Mouse (Mus musculus) splenic B cell, adult 2 months (primary cell): ENCODE measurements around the gene Nploc4.
A peak's percentile ranks its signal among the peaks of the same experiment; 100 is the strongest.

Source experiments
- DNase-seq: peaks from one replicate; pipeline ENCODE4 v3.0.0-alpha.2; 2011; ENCODE audit warnings: low read depth, low spot score
- H3K27me3 ChIP-seq: 2 replicates; pipeline ENCODE4 v1.6.1; 2012; ENCODE audit warnings: mild to moderate bottlenecking, low read length, moderate library complexity, mixed read lengths; ENCODE audit not compliant: control insufficient read depth, poor library complexity, insufficient read depth, severe bottlenecking
- H3K36me3 ChIP-seq: 2 replicates; pipeline ENCODE4 v1.6.1; 2012; ENCODE audit warnings: mild to moderate bottlenecking, low read length, moderate library complexity, mixed read lengths; ENCODE audit not compliant: control insufficient read depth, poor library complexity, insufficient read depth, severe bottlenecking

Nploc4 gene

DNA sequence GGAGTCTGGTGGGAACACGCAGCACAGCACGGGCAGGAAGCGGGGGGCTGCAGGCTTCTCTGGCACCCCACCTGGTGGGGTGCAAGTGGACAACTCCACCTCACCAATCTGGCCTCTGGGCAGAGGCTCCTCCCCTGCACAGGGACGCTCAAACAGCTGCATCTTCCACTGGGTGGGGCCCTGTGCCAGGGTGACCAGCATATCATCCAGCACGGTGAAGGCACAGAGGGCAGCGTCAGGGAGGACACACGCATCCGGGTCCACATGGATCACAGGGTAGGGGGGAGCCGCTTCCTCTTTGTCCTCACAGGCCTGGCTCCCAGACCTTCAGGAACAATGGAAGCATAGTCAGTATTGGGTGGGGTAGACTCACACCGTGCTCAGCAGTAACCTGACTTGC lies 60.2 kb downstream of the Nploc4 start:
- Histone ChIP-seq H3K27me3 (no peaks in the 10 kb centered on the region), H3K36me3 (peaks cover 1% of the 10 kb centered on the region; the same call in 1 of the 2 replicates)
- no peak for DNase-seq

DNA sequence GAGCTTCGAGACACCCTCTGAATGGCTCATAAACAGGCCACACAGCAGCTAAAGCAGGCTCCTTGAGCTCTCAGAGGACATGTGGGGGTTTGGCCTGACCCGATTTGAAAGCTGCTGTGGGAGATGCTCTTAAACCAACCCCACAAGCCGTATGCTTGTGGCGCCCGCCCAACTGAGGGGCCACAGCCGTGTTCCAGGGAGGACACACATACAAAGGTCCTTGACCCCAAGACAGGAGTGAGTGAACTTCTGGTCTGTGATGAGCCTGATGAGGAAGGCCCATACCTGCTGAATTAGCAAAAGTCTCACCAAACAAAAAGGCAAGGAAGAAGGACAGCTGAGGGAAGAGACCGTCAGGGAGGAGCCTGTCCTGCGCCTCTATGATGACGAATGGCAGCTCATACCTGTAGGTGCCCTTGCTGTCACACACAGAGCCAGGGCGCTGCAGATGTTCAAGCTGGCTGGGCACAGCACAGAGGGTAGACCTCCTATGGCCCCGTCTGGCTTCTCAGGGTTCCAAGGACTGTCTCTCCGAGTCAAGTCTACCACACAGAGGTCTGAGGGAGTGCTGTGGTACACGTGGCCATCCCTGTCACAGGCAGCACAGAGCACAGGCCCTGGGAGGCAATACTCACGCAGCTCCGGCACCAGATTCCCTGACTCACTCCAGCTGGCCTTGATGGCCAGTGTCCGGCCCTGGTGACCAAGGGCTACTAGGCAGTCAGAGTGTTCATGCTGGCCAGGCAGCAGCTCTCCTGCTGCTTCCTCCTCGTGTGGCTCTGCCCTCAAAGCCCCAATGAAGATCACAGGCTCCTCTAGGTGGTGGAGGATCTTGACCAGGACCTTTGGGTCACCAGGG lies 61.0 kb downstream of the Nploc4 start:
- no peak for DNase-seq
- Histone ChIP-seq H3K36me3 (no peaks in the 10 kb centered on the region; the same call in 1 of the 2 replicates), H3K27me3 (no peaks in the 10 kb centered on the region)

DNA sequence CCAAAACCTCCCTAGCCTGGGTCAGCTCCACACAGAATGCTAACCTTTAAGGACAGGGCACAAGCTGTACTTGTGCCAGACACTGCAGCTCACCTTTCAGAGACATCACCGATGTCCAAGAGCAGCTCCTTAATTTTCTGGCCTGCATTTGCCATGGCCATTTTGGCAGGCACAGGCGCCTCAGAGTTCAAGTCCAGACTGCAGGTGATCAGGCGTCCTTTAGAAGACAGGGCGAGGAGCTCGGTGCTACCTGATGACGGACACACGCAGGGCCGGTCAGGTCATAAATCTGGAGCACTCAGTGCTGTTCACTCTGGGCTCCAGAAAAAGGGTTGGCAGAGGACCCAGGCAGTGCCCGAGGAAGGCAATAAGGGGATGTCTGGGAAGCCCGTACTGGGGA lies 62.2 kb downstream of the Nploc4 start:
- Histone ChIP-seq H3K27me3 (no peaks in the 10 kb centered on the region), H3K36me3 (no peaks in the 10 kb centered on the region; the same call in 1 of the 2 replicates)
- DNase-seq, result no peak

DNA sequence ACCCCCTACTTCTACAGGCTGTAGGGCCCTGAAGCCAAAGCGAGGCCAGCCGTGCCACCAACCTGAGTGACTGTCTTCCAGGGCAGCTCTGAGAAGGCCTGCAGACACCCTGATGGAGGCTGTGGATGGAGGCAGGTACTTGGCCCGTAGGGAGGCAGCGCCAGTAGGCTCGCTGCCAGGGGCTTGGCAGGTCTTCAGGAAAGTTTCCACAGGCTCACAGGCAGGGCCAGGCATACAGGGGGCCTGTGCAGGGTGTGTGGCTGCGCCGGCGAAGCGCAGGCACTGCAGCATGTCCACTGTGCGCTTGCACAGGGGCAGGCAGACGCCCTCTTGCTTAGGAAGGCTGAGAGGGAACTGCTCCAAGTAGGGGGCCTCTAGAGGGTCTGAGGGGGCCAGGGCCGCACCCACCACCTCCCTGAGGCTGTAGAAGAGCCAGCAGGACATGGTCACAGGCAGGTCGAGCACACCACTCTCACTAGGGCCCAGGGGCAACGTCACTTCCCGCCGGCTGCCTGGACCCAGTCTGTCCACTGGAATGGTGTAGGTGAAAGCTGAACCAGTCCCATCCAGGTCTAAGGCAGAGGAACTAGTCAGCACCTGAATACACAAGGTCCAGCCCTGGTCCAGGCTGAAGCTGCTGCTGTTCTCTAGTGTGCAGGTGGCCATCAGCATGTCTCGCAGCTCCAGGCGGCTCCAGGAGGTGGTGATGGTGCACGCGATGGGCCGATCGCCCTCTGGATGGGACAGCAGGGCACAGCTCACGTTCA lies 63.5 kb downstream of the Nploc4 start:
- no peaks in the 10 kb centered on the region; the same call in 1 of the 2 replicates for H3K36me3 ChIP-seq
- DNase-seq, result no peak
- H3K27me3 ChIP-seq, result no peaks in the 10 kb centered on the region

DNA sequence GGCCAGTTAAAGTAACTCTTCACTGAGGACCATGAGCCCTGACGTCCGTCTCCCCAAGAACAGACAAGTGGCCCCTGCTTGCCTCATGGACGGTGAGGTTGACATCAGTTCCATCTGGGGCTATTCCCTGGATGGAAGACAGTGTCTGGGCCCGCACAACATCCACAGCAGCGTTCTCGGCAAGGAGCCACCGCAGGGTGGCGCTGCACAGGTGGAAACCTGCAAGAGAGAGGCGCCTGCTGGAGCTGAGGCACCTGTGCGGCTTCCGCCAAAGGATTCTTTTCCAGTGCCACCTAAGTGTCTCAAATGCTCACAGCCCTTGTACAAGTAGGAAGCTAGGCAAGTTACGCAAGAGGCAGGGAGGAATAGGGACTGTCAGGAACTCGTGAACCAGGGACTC lies 64.5 kb downstream of the Nploc4 start:
- Histone ChIP-seq H3K27me3 (no peaks in the 10 kb centered on the region), H3K36me3 (no peaks in the 10 kb centered on the region; the same call in 1 of the 2 replicates)
- DNase-seq, result no peak

DNA sequence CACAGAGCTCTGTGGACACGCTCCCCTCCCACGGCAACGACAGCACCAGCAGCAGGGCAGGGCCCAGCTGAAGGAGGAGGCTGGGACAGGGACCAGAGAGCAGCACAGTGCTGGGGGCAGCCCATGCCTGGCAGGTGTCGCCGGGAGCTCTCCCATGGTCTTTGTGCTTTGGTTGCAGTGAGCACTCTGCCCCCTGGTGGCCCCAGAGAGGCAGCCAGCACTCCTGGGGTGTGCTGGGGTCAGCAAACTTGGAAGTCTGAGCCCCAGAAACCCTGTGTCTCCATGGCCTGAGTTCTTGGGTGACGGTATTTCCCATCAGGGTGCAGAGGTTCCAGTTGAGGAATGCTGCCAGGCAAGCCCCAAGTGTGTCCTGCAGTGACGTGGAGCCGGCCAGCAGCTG lies 67.9 kb downstream of the Nploc4 start:
- no peaks in the 10 kb centered on the region for H3K27me3 ChIP-seq
- peak; percentile 77 for DNase-seq
- H3K36me3 ChIP-seq, result no peaks in the 10 kb centered on the region; the same call in 1 of the 2 replicates

DNA sequence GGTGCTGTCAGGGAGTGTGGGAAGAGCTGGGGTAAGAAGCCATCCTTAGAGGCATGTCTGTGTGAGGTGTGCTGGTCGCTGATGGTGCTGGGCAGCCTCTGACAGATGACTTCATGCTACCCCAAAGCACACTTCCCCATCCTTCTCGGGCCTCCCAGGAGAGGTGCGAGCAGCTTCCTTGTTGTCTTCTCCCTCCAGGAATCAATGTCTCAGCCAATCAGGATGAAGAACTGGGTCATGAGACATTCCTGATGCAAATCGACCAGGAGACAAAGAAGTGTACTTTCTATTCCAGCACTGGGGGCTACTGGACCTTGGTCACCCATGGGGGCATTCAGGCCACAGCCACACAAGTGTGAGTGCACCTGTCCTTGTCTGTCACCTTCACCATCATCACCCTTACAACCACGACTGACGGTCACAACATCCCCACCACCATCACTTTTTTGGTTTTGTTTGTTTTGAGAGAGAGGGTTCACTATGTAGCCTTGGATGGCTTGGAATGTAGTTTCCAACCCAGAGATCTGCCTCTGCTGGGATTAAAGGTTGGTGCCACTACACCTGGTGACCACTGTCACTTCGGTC lies 71.0 kb downstream of the Nploc4 start:
- DNase-seq, result no peak
- Histone ChIP-seq H3K27me3 (no peaks in the 10 kb centered on the region), H3K36me3 (no peaks in the 10 kb centered on the region)

DNA sequence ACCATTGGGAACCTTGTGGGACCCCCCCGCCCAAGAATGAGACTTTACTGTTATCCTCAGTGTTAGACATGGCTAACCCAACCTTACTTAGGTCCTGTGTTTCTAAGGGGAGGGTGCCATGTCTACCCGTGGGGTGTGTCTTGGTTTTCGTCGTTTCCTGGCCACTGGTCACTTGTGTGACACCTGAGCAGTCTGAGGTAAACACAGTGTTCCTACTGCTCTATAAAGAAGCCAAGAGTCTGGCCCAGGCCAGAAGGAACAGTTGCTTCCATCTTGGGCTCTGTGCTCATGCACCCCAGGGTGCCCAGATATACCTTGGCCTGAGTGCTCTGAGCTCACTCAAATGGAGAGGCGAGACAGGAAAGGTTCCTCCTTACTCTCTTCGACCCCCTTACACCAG lies 74.6 kb downstream of the Nploc4 start:
- Histone ChIP-seq H3K36me3 (no peaks in the 10 kb centered on the region), H3K27me3 (no peaks in the 10 kb centered on the region)
- no peak for DNase-seq

DNA sequence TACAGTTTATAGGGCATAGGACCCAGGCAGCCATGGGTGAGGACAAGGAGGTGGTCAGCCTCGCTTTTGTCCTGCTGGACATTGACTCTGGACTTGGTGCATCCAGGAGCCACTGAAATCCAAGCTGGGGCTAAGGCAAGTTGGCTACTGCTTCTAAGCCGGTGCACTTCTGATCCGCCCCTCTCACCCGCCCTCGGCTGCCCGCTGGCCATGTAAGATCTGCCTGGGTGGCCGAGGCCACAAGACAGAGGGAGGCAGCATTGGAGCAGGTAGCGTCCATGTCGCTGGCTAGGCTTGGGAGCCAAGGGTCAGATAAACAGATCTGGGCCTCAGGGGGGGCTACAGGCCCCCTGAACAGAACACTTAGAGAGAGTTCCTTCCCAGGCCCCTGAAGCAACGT lies 76.2 kb downstream of the Nploc4 start, which contains the start of gene Fscn2:
TSS of gene Fscn2 (plus strand) at position 240 of the 400 bp plus-strand sequence.
- Histone ChIP-seq H3K27me3 (no peaks in the 10 kb centered on the region), H3K36me3 (no peaks in the 10 kb centered on the region)
- DNase-seq, result no peak

DNA sequence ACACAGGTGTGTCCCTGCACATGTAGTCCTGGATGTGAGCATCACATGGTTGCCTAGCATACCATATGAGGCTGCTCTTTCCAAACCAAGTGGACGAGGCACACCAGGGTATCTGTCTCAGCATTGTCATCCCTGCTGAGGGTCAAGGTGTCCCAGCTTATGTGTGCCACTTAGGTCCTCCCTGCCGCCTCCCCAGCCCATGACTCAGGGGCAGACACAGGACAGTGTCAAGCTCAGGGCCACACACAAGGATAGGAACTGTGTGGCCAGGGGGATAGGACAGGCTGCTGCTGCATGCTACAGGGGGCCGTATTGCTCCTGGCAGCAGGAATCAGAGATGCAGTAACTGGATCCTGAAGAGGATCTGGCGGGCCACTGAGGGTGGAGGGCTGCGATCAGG lies 76.8 kb downstream of the Nploc4 start:
- no peak for DNase-seq
- Histone ChIP-seq H3K27me3 (no peaks in the 10 kb centered on the region), H3K36me3 (no peaks in the 10 kb centered on the region)

DNA sequence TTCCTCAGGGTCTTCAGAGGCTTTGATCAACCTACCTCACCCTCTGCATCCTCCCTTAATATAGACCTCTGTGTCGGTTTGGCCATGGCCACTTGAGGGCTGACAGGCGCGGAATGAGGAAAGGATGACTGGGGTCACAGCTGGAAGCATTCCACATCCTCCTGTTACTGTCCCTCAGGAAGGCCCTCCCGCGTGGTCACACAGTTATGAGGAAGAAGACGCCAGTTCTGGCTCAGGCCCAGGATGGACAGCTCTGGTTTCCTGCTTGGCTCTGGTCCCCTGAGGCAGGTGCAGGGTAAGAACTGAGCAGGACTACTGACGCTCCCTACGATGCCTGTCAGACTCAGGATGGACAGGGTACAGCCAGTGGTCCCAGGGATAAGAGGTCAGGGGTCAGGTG lies 77.4 kb downstream of the Nploc4 start:
- Histone ChIP-seq H3K36me3 (no peaks in the 10 kb centered on the region), H3K27me3 (no peaks in the 10 kb centered on the region)
- no peak for DNase-seq

DNA sequence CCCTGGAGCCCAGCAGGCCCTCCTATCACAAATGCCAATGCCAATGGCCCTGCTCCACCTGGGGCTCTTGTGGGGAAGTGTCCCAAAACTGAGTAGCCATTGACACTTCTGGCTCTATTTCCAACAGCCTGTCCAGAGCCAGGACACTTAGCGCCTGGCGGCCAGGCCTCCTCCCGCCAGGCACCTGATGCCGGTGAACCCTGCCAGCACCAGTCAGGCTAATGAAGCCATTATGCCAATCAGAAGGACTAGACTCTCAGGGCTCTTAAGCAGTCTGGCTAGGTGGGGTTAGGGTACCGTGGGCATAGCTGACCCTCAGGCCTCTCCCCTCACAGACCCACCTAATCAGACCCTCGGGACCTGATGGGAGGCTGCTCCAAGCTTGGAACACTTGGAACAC lies 78.1 kb downstream of the Nploc4 start:
- H3K36me3 ChIP-seq, result no peaks in the 10 kb centered on the region
- no peaks in the 10 kb centered on the region for H3K27me3 ChIP-seq
- no peak for DNase-seq

DNA sequence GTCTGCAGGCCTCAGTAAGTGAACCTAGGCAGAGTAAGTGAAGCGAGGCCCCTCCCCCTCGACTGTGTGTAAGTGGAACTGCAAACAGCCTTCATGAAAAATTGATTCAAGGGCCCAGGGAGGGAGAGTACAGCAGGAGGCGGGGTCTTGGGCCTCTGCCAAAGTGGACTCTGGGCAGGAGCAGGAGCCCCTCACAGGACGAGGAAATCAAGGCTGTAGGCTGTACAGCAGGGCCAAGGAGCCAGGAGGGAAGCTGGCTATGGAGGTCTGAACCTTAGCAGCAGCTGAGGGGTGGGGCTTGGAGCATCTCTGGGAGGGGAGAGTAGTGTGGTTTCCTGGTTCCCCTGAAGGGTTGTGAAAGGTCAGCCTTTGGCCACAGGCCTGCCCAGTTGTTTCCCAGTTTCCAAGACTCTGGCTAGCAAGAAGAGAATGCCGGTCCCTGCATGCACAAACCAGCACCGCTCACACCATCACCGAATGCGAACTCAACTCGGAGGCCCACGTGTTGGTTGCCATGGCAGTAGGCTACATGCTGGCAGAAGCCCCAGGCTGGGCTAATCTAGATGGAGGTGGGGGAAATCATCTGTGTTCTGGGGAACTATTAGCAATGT lies 79.6 kb downstream of the Nploc4 start:
- no peak for DNase-seq
- Histone ChIP-seq H3K27me3 (no peaks in the 10 kb centered on the region), H3K36me3 (no peaks in the 10 kb centered on the region)

DNA sequence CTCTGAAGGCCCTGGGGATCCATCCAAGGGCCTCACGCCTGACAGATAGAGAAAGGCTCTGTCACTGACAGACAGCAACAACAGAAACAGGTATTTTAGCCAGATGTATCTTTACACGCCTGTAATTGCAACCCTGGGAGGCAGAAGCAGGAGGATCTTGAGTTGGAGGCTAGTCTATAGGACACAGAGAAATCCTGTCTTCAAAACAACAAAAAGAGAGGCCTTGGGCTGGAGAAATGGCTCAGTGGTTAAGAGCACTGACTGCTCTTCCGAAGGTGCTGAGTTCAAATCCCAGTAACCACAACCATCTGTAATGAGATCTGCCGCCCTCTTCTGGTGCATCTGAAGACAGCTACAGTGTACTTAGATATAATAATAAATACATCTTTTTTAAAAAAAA lies 80.6 kb downstream of the Nploc4 start:
- no peak for DNase-seq
- H3K36me3 ChIP-seq, result no peaks in the 10 kb centered on the region
- H3K27me3 ChIP-seq, result no peaks in the 10 kb centered on the region
